Mouse (Mus musculus) E14TG2a.4 (cell line): ENCODE measurements around the gene Zswim5.

Experiments used
- CTCF ChIP-seq: conservative IDR thresholded peaks from 2 replicates; pipeline ENCODE4 v1.5.1; 2014; ENCODE audit warnings: low read length
- NANOG ChIP-seq: IDR thresholded peaks from 2 replicates; pipeline ENCODE4 v1.6.1; 2014; ENCODE audit warnings: borderline replicate concordance, low read length, mixed read lengths
- POU5F1 ChIP-seq: IDR thresholded peaks from 2 replicates; pipeline ENCODE4 v1.6.1; 2014; ENCODE audit warnings: low read length, borderline replicate concordance

DNA sequence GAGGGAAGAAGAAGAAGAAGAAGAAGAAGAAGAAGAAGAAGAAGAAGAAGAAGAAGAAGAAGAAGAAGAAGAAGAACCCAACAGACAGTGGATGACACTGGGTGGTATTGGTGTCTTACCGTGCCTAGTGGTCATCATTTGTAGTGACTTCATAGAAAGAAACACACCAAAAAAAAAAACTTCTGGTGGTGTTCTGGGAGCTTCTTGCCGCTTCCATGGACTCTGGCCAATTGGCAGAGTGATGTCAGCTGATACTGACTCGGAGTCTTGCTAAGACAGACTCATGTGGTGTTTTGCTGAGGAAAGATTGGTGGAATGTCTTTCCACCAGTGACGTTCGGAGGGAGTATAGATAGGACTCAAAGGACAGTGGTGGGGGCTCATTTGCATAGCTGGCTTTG lies 133.1 kb downstream of the Zswim5 start:
- TF ChIP-seq CTCF (no peak), NANOG (no peak), POU5F1 (no peak)
